In genomic region chr8:54954741-54955455, GRCm38 (mm10) we compare ENCODE assay signal across 8 mouse cellular contexts. TPM values are rescaled to one million over a fixed set of nuclear protein-coding genes. Genes with fewer than 3 reads are reported as not detected.
DNase-seq lines count a peak whose midpoint lies in the region; ATAC-seq and TF ChIP-seq lines count a peak whose summit lies in the region.

TSS of gene Gpm6a (plus strand) at chr8:54954843.

- TF ChIP-seq EP300 in liver, postnatal 0 days (IDR thresholded peaks at IDR 0.05; ENCODE audit: low read depth), result no peak

- TF ChIP-seq CTCF in liver, postnatal 0 days (IDR thresholded peaks at IDR 0.05; ENCODE audit: low read depth), result no peak
- TF ChIP-seq CTCF in thymus, adult 2 months (IDR thresholded peaks at IDR 0.05; ENCODE audit: borderline replicate concordance, control insufficient read depth, extremely low read depth, insufficient read depth, low read length, poor library complexity), result no peak

- peak within 1 kb of the TSS; percentile 15; the same call in 1 of the 2 replicates for H3K4me2 ChIP-seq in intestine, embryonic 14.5 days (ENCODE audit: low read length)
- H3K4me2 ChIP-seq in intestine, embryonic 15.5 days (replicated peaks), result no peak within 1 kb of the TSS
- H3K4me2 ChIP-seq in hindbrain, embryonic 11.5 days (replicated peaks; ENCODE audit: low read depth, low read length), result peak within 1 kb of the TSS; percentile 38
- peak within 1 kb of the TSS; percentile 38; the same call in 1 of the 2 replicates for H3K4me2 ChIP-seq in limb, embryonic 13.5 days (replicated peaks)
- no peak within 1 kb of the TSS for H3K4me2 ChIP-seq in stomach, embryonic 14.5 days (replicated peaks; ENCODE audit: low read depth, low read length)
- no peak within 1 kb of the TSS for H3K4me2 ChIP-seq in liver, postnatal 0 days (ENCODE audit: low read depth, low read length)

- H3K27me3 ChIP-seq in intestine, embryonic 14.5 days (replicated peaks; ENCODE audit: control insufficient read depth, insufficient read depth, low read length), result no peaks in the 10 kb centered on the region
- H3K27me3 ChIP-seq in intestine, embryonic 15.5 days (replicated peaks), result no peaks in the 10 kb centered on the region
- no peaks in the 10 kb centered on the region for H3K27me3 ChIP-seq in embryonic facial prominence, embryonic 10.5 days (replicated peaks; ENCODE audit: low read depth, poor library complexity, severe bottlenecking)
- H3K27me3 ChIP-seq in hindbrain, embryonic 11.5 days (ENCODE audit: control insufficient read depth, insufficient read depth, low read length), result no peaks in the 10 kb centered on the region
- no peaks in the 10 kb centered on the region for H3K27me3 ChIP-seq in limb, embryonic 13.5 days
- H3K27me3 ChIP-seq in stomach, embryonic 14.5 days (ENCODE audit: control insufficient read depth, insufficient read depth, low read length), result no peaks in the 10 kb centered on the region
- H3K27me3 ChIP-seq in liver, postnatal 0 days (ENCODE audit: insufficient read depth, low read length), result no peaks in the 10 kb centered on the region
- H3K27me3 ChIP-seq in thymus, adult 2 months (ENCODE audit: control insufficient read depth, insufficient read depth, low read length), result no peaks in the 10 kb centered on the region

- no peak for ATAC-seq in intestine, embryonic 14.5 days (replicated peaks; ENCODE audit: low FRiP score, low TSS enrichment, low read depth)
- ATAC-seq in intestine, embryonic 15.5 days, result no peak
- ATAC-seq in hindbrain, embryonic 11.5 days (ENCODE audit: low FRiP score), result peak; percentile 89
- ATAC-seq in limb, embryonic 13.5 days (ENCODE audit: low FRiP score, low read depth), result no peak
- ATAC-seq in stomach, embryonic 14.5 days (ENCODE audit: insufficient number of reproducible peaks, insufficient read depth, low FRiP score, low read depth), result no peak
- no peak for ATAC-seq in liver, postnatal 0 days

- no peaks in the 10 kb centered on the region for H3K9me3 ChIP-seq in intestine, embryonic 14.5 days (ENCODE audit: control insufficient read depth, low read length)
- H3K9me3 ChIP-seq in intestine, embryonic 15.5 days, result no peaks in the 10 kb centered on the region
- H3K9me3 ChIP-seq in embryonic facial prominence, embryonic 10.5 days, result no peaks in the 10 kb centered on the region
- H3K9me3 ChIP-seq in hindbrain, embryonic 11.5 days (ENCODE audit: control insufficient read depth, low read length), result no peaks in the 10 kb centered on the region
- no peaks in the 10 kb centered on the region for H3K9me3 ChIP-seq in limb, embryonic 13.5 days
- H3K9me3 ChIP-seq in stomach, embryonic 14.5 days (ENCODE audit: control insufficient read depth, low read depth, low read length), result no peaks in the 10 kb centered on the region
- H3K9me3 ChIP-seq in liver, postnatal 0 days (ENCODE audit: low read length), result no peaks in the 10 kb centered on the region

- H3K4me3 ChIP-seq in intestine, embryonic 14.5 days (ENCODE audit: low read depth, low read length), result no peak within 1 kb of the TSS
- H3K4me3 ChIP-seq in intestine, embryonic 15.5 days (replicated peaks), result no peak within 1 kb of the TSS
- H3K4me3 ChIP-seq in embryonic facial prominence, embryonic 10.5 days, result peak within 1 kb of the TSS; percentile 44
- peak within 1 kb of the TSS; percentile 36 for H3K4me3 ChIP-seq in hindbrain, embryonic 11.5 days (ENCODE audit: low read depth, low read length)
- no peak within 1 kb of the TSS; the same call in 1 of the 2 replicates for H3K4me3 ChIP-seq in limb, embryonic 13.5 days
- H3K4me3 ChIP-seq in stomach, embryonic 14.5 days (ENCODE audit: low read depth, low read length), result no peak within 1 kb of the TSS
- no peak within 1 kb of the TSS for H3K4me3 ChIP-seq in liver, postnatal 0 days (ENCODE audit: low read depth, low read length)
- H3K4me3 ChIP-seq in thymus, adult 2 months (ENCODE audit: control insufficient read depth, insufficient read depth, low read length), result no peak within 1 kb of the TSS

- H3K36me3 ChIP-seq in intestine, embryonic 14.5 days (ENCODE audit: control insufficient read depth, insufficient read depth, low read length), result no peaks in the 10 kb centered on the region
- no peaks in the 10 kb centered on the region for H3K36me3 ChIP-seq in intestine, embryonic 15.5 days
- H3K36me3 ChIP-seq in embryonic facial prominence, embryonic 10.5 days (replicated peaks), result no peaks in the 10 kb centered on the region
- no peaks in the 10 kb centered on the region for H3K36me3 ChIP-seq in hindbrain, embryonic 11.5 days (ENCODE audit: control insufficient read depth, insufficient read depth, low read length)
- no peaks in the 10 kb centered on the region for H3K36me3 ChIP-seq in limb, embryonic 13.5 days
- H3K36me3 ChIP-seq in stomach, embryonic 14.5 days (ENCODE audit: control insufficient read depth, insufficient read depth, low read length), result no peaks in the 10 kb centered on the region
- H3K36me3 ChIP-seq in liver, postnatal 0 days (replicated peaks; ENCODE audit: insufficient read depth, low read length), result no peaks in the 10 kb centered on the region
- no peaks in the 10 kb centered on the region for H3K36me3 ChIP-seq in thymus, adult 2 months (ENCODE audit: control insufficient read depth, insufficient read depth, low read length)

- WGBS in intestine, embryonic 14.5 days, result 34% methylated on average over 13 of the region's 13 CpGs
- WGBS in intestine, embryonic 15.5 days, result 34% methylated on average over 13 of the region's 13 CpGs
- WGBS in embryonic facial prominence, embryonic 10.5 days, result 29% methylated on average over 13 of the region's 13 CpGs
- WGBS in hindbrain, embryonic 11.5 days, result 14% methylated on average over 13 of the region's 13 CpGs
- WGBS in limb, embryonic 13.5 days, result 38% methylated on average over 13 of the region's 13 CpGs
- 29% methylated on average over 13 of the region's 13 CpGs for WGBS in stomach, embryonic 14.5 days
- 39% methylated on average over 13 of the region's 13 CpGs for WGBS in liver, postnatal 0 days (ENCODE audit: insufficient replicate concordance)
- WGBS in thymus, adult 2 months, result 57% methylated on average over 13 of the region's 13 CpGs

- H3K27ac ChIP-seq in intestine, embryonic 14.5 days (ENCODE audit: low read depth), result no peak within 1 kb of the TSS
- no peak within 1 kb of the TSS for H3K27ac ChIP-seq in intestine, embryonic 15.5 days
- peak within 1 kb of the TSS; percentile 55 for H3K27ac ChIP-seq in embryonic facial prominence, embryonic 10.5 days (replicated peaks)
- peak within 1 kb of the TSS; percentile 79 for H3K27ac ChIP-seq in hindbrain, embryonic 11.5 days (ENCODE audit: low read depth, low read length)
- H3K27ac ChIP-seq in limb, embryonic 13.5 days, result no peak within 1 kb of the TSS
- H3K27ac ChIP-seq in stomach, embryonic 14.5 days (ENCODE audit: low read length), result no peak within 1 kb of the TSS
- H3K27ac ChIP-seq in liver, postnatal 0 days (ENCODE audit: low read depth), result no peak within 1 kb of the TSS
- no peak within 1 kb of the TSS for H3K27ac ChIP-seq in thymus, adult 2 months (ENCODE audit: control insufficient read depth, insufficient read depth, low read length)

- TF ChIP-seq POLR2A in thymus, adult 2 months (IDR thresholded peaks at IDR 0.05; ENCODE audit: control insufficient read depth, extremely low read depth, insufficient read depth, low read length, poor library complexity), result no peak

- no peaks in the 10 kb centered on the region for H3K4me1 ChIP-seq in intestine, embryonic 14.5 days (replicated peaks; ENCODE audit: control insufficient read depth, insufficient read depth, low read length)
- no peaks in the 10 kb centered on the region for H3K4me1 ChIP-seq in intestine, embryonic 15.5 days (replicated peaks)
- peaks cover 5% of the 10 kb centered on the region; the same call in 1 of the 2 replicates for H3K4me1 ChIP-seq in embryonic facial prominence, embryonic 10.5 days
- H3K4me1 ChIP-seq in hindbrain, embryonic 11.5 days (replicated peaks; ENCODE audit: control insufficient read depth, insufficient read depth, low read length), result no peaks in the 10 kb centered on the region; the same call in 1 of the 2 replicates
- no peaks in the 10 kb centered on the region for H3K4me1 ChIP-seq in limb, embryonic 13.5 days
- no peaks in the 10 kb centered on the region for H3K4me1 ChIP-seq in stomach, embryonic 14.5 days (ENCODE audit: control insufficient read depth, insufficient read depth, low read length)
- H3K4me1 ChIP-seq in liver, postnatal 0 days (ENCODE audit: insufficient read depth), result no peaks in the 10 kb centered on the region
- H3K4me1 ChIP-seq in thymus, adult 2 months (replicated peaks; ENCODE audit: control insufficient read depth, insufficient read depth, low read length), result no peaks in the 10 kb centered on the region

- H3K9ac ChIP-seq in intestine, embryonic 14.5 days (ENCODE audit: low read length), result no peak within 1 kb of the TSS
- H3K9ac ChIP-seq in intestine, embryonic 15.5 days, result no peak within 1 kb of the TSS
- peak within 1 kb of the TSS; percentile 46; the same call in 1 of the 2 replicates for H3K9ac ChIP-seq in hindbrain, embryonic 11.5 days (ENCODE audit: low read depth, low read length)
- H3K9ac ChIP-seq in limb, embryonic 13.5 days, result no peak within 1 kb of the TSS
- H3K9ac ChIP-seq in stomach, embryonic 14.5 days (replicated peaks; ENCODE audit: low read depth, low read length), result no peak within 1 kb of the TSS
- H3K9ac ChIP-seq in liver, postnatal 0 days (replicated peaks), result no peak within 1 kb of the TSS

- DNase-seq in intestine, embryonic 14.5 days (ENCODE audit: low spot score), result no peak
- DNase-seq in embryonic facial prominence, embryonic 10.5 days (ENCODE audit: low spot score), result peak; percentile 16
- DNase-seq in hindbrain, embryonic 11.5 days (ENCODE audit: low spot score), result peak; percentile 61
- no peak for DNase-seq in liver, postnatal 0 days
- DNase-seq in thymus, adult 2 months, result no peak

RNA-seq across cellular contexts. Expression of gene Gpm6a, which starts in this region (rescaled TPM):
- 8.5 and 8.6 TPM in 2 replicates for polyA plus RNA-seq in intestine, embryonic 14.5 days (2014; fragmentation: Nextera tagmentation; extraction: Ambion mirVana)
- 8.4 and 8.6 TPM in 2 replicates for polyA plus RNA-seq in intestine, embryonic 15.5 days (2015; fragmentation: Nextera tagmentation; extraction: Ambion mirVana)
- polyA plus RNA-seq in embryonic facial prominence, embryonic 10.5 days (2016; fragmentation: Nextera tagmentation; extraction: Ambion mirVana), result 10.0 and 15.7 TPM in 2 replicates
- polyA plus RNA-seq in hindbrain, embryonic 11.5 days (2014; fragmentation: Nextera tagmentation; extraction: Ambion mirVana), result 99.4 and 103 TPM in 2 replicates
- 3.9 and 5.2 TPM in 2 replicates for polyA plus RNA-seq in limb, embryonic 13.5 days (2015; fragmentation: Nextera tagmentation; extraction: Ambion mirVana)
- 11.1 and 13.7 TPM in 2 replicates for polyA plus RNA-seq in stomach, embryonic 14.5 days (2014; fragmentation: Nextera tagmentation; extraction: Ambion mirVana)
- 3.1 and 3.6 TPM in 2 replicates for polyA plus RNA-seq in liver, postnatal 0 days (2015; fragmentation: Nextera tagmentation; extraction: Ambion mirVana)
- 0.57 and 1.4 TPM in 2 replicates for polyA plus RNA-seq in thymus, adult 2 months (2012; rRNA removed)

Comparison
In these comparisons a context has a peak if more than half of its experiments do, and no peak if none do; other contexts are left out.
1. H3K4me2 ChIP-seq: peak in intestine, embryonic 14.5 days (single experiment), hindbrain, embryonic 11.5 days (single experiment) and limb, embryonic 13.5 days (single experiment); none in intestine, embryonic 15.5 days (single experiment), stomach, embryonic 14.5 days (single experiment) and liver, postnatal 0 days (single experiment).
2. DNase-seq: peak in embryonic facial prominence, embryonic 10.5 days (single experiment) and hindbrain, embryonic 11.5 days (single experiment); none in intestine, embryonic 14.5 days (single experiment), liver, postnatal 0 days (single experiment) and thymus, adult 2 months (single experiment).
3. H3K27ac ChIP-seq: peak in embryonic facial prominence, embryonic 10.5 days (single experiment) and hindbrain, embryonic 11.5 days (single experiment); none in intestine, embryonic 14.5 days (single experiment), intestine, embryonic 15.5 days (single experiment), limb, embryonic 13.5 days (single experiment), stomach, embryonic 14.5 days (single experiment), liver, postnatal 0 days (single experiment) and thymus, adult 2 months (single experiment).
4. H3K4me3 ChIP-seq: peak in embryonic facial prominence, embryonic 10.5 days (single experiment) and hindbrain, embryonic 11.5 days (single experiment); none in intestine, embryonic 14.5 days (single experiment), intestine, embryonic 15.5 days (single experiment), limb, embryonic 13.5 days (single experiment), stomach, embryonic 14.5 days (single experiment), liver, postnatal 0 days (single experiment) and thymus, adult 2 months (single experiment).